Mouse (Mus musculus) layer of hippocampus, adult 18-20 months (tissue): ENCODE data around the gene 9230112D13Rik. TPM values are rescaled to one million over a fixed set of nuclear protein-coding genes. Genes with fewer than 3 reads are reported as not detected.
A peak's percentile ranks its signal among the peaks of the same experiment; 100 is the strongest.

ENCODE experiments used
- DNase-seq, 2 experiments: peaks; one replicate each; pipeline ENCODE4 v3.0.0; 2022; ENCODE audit warnings: low spot score in 2 of 2
- total RNA-seq, 2 experiments: library from RNA; stranded (reverse); gene quantifications; 2 replicates each; pipeline ENCODE4 v1.2.3; 2021

The 9230112D13Rik gene
- total RNA-seq, 2 experiments from 2014 or later: not detected

DNA sequence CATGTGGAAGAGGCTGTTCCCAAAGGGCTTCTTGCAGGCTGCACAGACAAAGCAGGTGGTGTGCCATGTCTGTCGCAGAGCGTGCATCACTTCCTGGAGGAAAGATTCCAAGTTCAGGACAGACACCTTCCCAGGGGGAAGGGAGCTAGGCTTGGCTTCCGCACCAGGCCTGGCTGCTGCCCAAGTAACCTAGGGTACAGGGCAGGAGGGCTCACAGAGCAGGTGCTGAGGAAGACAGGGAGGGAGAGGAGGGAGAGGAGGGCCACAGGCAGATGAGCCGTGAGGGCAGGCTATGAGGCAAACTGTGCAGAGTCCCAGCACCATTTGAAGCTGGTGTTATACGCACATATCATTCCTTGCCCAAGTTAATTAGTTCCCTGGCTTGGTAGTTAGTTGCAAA, 19.3 kb upstream of the 9230112D13Rik start:
- DNase-seq: no peak

DNA sequence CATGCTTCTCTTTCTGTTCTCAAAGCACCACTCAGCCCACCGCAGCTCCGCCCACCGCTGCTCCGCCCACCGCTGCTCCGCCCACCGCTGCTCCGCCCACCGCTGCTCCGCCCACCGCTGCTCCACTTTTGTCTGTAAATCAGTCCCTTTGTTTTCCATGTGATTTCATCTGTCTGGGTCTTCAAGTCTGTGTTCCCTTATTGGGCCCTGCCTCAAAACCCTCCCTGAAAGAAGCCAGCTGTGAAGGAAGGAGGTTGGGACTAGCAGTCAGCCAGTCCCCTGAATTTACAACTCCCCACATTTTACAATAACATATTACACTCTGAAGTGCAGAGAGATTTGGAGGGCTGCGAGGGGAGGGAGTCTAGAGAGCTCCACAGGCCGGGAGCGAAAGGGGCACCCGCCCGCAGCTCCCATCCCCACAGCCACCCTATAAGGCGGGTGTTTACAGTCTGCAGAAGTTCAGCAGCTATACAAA, 18.1 kb upstream of the 9230112D13Rik start:
- no peak for DNase-seq

DNA sequence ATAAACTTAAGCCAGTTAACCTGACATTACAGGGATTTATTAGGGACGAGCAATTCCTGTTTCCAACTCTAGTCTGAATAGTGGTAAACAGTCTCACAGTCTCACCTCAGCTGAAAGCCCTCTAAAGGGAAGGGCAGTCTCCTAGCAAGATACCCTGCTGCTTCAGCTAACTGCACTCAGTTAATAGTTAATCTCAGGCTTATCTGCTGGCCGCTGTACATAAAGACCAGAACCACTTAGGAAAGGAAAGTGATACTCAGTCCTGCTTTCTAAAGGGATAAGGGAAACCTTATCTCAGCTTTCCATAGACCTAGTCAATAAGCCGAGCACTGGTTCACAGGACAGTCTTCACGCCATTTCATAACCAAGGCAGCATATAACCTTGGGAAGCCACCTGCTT, 13.3 kb upstream of the 9230112D13Rik start:
- DNase-seq: no peak

- no peak for DNase-seq
Observed at GRCm38 (mm10) chr14:34533537-34533936, 10.9 kb upstream of the 9230112D13Rik start.

DNA sequence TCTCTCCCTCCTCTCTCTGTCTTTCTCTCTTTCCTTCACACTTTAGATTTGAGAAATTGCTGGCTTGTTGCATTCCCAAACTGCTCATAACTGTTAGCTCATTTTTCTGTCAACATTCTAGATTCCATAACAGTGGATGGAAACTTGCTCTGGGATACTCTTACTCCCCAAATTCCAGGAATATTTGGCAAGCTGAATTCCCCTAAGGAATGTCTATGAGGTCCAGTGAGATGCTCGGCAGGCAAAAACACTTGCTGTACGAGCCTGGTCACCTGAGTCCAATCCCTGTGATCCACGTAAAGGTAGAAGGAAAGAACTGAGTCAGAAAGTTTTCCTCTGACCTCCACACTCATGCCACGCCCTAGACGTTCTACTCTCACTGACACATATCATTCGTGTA, 9.9 kb upstream of the 9230112D13Rik start:
- no peak for DNase-seq

DNA sequence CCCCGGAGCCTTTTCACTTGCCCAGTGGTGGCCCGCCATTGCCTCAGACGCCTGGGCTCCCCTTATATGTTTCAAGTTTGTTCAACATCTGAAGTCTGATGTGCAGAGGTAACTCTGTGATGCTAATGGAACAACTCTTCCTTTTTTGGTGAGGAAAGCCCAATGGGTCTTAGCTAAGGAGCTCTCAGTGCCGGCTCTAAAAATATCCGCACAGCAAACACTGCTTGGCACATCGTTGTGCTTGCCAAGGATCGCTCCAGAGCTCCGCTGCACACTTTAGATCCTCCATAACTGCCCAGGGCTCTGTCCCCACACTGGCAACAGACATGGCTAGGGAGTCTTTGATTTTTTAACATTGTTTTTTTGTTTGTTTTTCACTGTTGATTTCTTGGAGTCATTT, 6.2 kb upstream of the 9230112D13Rik start:
- DNase-seq: no peak

GRCm38 (mm10) chr14:34517959-34518544, 4.5 kb downstream of the 9230112D13Rik start:
- no peak for DNase-seq

DNA sequence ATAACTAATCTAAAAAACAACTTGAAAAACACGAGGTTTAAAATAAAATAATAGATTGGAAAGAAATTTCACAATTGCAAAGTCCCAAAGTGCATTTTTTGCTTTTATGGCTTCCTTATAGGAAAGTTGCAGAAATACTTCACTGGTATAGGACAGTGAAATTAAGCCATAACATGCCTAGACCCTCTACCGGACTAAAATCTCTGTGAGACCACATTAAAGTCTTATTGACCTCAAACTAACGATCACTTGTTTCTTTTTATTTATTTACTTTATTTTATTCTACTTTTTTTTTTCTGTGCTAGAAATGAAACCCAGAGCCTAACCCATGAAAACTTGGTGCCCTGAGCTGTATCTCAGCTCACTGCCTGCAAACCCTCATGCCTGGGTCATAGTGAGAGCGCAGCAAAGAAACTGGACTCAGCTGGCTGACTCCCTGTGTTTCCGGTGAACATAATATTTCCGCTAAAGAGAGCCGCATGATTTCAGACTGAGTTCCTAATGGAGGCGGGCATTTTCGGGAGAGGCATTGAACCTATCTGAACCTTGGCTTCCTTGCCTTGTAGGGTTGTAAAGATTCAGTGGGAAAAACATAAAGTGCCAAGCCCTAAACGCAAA, 5.5 kb downstream of the 9230112D13Rik start:
- DNase-seq: no peak

DNA sequence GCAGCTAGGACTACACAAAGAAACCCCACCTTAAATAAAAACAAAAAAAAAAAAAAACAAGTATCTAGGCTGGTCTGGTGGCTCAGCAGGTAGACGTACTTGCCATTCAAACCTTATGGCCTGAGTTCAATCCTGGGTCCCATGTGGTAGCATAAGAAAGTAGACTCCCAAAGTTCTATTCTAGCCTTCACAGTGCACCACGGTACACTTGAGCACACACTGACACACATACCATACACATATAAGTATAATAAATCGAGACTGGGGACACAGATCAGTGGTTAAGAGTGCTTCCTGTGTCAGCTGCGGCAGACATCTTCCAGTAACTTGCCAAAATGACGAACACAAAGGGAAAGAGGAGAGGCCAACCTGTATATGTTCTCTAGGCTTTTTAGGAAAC, 6.7 kb downstream of the 9230112D13Rik start:
- DNase-seq: no peak

- no peak for DNase-seq
Observed at GRCm38 (mm10) chr14:34514120-34514519, 8.5 kb downstream of the 9230112D13Rik start.

- no peak for DNase-seq
Observed at GRCm38 (mm10) chr14:34512602-34513001, 10.0 kb downstream of the 9230112D13Rik start.

DNA sequence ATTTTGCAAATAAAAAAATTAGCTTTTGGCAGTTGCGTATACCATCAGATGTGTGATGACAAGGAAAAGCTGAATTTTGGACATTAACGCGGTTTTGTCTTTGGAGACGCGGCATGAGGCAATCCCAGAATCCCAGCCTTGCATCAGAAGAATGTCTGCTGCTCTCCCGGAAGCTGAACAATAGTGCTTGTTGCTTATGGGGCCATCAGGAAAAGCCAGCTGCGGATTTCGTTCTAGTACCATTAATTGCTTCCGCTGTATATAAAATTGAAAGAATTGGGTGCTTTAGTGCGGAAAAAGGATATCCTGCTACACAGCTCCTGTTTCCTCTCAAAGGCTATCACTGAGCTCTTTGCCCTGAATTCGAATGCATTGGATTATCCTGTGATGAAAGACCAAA, 10.7 kb downstream of the 9230112D13Rik start:
- DNase-seq: no peak

GRCm38 (mm10) chr14:34508842-34509439, 13.7 kb downstream of the 9230112D13Rik start:
- DNase-seq: no peak

GRCm38 (mm10) chr14:34508187-34508840, 14.3 kb downstream of the 9230112D13Rik start:
- no peak for DNase-seq

DNA sequence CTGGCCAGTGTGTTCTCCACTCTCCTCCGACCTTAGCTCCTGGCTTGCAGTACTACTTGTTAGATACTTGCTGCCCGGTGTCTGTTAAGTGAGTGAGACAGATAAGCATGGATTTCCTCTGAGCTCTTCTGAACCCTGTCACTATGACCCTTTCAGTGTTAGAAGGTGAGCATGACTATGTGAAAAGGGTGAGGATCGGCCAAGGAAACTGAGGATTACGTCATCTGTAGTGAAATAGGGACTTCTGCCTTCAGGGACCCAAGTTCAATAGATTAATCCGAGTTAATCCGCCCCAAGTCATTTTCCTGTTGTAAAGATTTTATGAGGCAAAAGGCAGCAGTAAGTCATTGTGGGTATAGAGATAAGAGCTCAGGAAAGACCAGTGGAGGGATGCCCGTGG, 17.3 kb downstream of the 9230112D13Rik start:
- DNase-seq: no peak

DNA sequence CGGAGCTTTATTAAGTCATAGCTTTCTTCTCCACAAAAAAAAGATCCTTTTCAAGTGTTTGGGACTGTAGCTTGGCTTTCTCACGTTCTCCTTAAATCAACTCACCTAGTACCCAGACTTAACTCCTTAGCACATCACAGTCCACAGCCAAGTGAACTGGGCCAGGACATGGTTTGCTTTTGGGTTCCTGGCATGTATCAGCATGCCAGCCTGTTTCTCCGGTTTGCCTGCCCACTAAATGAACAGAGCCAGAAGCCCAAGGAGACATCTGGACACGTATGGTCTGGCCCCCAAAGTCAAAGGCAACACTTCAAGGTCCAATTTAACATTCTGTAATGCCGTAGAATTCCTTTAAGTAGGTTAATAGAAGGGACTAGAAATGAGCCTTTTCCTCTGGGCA, 18.2 kb downstream of the 9230112D13Rik start:
- DNase-seq: no peak

GRCm38 (mm10) chr14:34503759-34504158, 18.8 kb downstream of the 9230112D13Rik start:
- no peak for DNase-seq

GRCm38 (mm10) chr14:34503325-34503647, 19.3 kb downstream of the 9230112D13Rik start, which contains the start of gene Bmpr1a:
Bmpr1a (minus strand) TSS chr14:34503341.
- DNase-seq: no peak

GRCm38 (mm10) chr14:34502475-34503324, 19.9 kb downstream of the 9230112D13Rik start:
- DNase-seq: peak; percentile 85 to 91

DNA sequence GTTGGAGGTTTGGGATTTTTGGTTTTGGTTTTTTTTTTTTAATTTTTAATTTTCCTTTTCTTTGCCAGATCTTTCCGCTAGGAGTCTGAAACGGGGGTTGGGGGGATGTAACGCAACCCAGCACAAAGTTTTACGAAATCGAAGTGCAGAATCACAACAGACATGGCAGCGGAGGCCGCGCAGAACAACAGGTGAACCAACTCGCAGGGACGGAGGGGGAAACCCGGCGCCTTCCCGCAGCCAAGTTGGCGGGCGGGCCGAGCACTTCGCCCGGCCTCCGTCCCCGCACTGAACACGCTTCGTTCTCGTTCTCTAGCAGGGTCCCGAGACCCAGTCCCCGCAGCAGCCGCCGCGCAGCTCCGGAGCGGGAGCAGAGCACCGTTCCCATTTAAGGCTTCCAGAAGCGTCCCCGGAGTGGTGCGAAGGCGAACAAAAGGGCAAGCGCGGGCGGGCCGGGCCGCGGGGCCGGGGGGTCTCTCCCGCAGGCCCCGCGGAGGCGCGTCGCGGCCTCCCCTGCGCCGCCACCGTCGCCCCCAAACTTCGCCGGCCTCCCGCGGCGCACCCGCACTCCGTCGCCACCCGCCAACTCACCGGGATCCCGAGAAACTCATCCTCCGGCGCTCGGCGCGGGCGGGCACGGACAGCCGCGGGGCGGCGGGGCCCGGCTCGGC, 20.7 kb downstream of the 9230112D13Rik start:
- peak; percentile 32 to 47 for DNase-seq

DNA sequence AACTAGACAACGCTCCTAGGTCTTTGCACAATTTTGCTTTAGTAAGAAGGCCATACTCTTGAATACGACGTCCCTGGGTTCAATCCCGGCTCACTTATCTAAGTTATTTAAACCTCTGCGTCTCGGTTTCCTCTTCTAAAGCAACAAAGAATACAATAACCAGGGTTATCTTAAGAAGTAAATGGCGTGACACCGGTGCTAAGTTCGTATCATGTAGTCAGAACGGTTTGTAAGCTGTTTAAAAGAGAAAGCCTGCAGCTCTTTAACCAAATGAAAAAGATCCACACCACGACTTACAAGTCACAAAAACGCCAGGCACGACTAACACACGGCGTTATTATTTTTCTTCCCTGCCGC, 21.2 kb downstream of the 9230112D13Rik start:
- peak in 1 of 2 experiments; percentile 22 for DNase-seq
